Mouse (Mus musculus): ENCODE measurements around the gene Snapc4.

Snapc4 gene

DNA sequence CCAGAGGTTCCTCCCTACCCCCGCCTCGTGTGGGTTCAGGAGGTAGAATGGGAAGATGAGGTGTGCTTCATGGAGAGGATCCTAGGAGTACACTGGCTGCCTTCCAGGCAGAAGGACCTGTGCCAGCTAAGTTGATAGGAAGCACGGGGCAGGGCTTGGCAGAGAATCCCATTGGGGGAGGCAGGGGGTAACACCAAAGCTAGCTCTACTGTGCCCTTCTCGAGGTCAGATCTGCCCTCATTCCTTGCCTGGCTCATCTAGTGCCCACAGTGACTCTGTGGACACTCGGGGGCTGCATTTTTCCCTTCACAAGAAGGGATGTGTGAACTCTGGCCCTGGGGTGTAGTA lies 41.3 kb downstream of the Snapc4 start:
- no peak for DNase-seq (ENCODE audit: low spot score)

DNA sequence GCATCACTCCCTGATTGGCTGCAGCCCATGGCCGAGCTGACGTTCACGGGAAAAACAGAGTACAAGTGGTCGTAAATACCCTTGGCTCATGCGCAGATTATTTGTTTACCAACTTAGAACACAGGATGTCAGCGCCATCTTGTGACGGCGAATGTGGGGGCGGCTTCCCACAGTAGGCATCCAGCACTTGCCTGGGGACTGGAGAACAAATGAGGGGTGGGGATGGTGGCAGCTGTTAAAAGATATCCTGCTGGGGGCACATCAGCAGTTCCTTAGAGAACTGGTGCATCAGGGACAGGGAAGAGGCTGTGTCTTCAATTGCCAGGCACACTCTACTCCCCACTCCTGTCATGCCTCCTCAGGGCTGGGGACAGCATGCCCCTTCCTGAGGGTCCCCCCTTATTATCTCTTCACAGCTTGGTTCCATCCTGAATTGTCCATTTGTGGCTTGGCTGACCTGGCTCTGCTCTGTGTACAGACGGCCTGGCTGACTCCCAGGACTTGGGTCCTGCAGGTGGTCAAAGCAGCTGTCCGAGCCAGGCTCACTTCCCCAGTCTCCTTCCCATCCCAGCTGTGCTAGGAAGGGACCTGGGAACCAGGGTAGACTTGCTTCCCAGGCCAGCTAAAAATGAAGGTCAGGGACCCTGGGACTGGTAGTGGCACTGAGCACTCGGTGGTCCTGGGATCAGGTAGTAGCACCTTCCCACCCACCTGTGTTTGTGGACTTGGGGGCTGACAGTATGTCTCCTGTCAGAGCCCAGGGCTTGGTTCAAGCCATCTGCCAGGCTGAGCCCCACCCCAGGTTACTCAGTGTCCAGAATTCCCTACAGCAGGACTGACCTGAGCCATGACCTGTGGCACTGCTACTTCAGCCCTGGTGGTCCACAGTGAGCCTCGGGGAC lies 41.9 kb downstream of the Snapc4 start:
- no peak for DNase-seq (ENCODE audit: low spot score)

DNA sequence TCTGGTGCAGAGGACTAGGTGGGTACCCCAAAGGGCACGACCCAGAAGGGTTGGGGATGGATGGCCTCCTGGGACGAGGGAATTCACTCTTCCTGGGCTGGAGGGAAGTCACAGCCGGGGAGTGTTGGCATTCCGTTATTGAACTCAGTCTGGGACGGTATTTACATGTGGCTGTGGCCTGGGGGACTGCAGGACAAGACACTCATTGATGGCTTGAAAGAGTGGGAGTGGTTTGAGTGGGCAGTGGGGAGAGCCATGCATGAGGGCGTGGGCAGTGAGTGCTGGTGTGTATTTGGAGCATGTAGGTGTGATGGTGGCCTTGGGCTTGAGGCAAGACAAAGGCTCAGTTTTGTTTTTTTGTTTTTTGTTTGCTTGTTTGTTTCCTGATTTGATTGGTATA lies 49.8 kb downstream of the Snapc4 start:
- DNase-seq (ENCODE audit: low spot score): no peak

DNA sequence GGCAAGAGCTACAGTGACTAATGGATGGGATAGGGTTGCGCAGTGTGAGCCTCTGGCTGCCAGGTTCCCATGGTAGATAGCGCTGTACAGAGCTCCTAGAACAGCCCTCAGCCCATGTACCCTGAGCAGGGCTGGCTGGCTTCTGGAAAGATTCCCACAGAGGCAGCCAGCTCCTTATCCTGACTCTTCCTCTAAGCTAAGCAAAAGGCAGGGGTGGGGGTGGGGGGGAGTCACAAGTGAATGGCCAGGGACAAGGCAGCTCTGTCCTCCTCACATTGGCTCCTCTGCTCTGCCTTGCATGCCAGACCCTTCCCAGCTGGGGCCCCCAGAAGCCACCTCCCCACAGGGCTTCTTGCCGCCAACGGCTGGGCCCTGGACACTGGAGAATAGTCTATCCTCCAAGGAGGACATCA lies 50.4 kb downstream of the Snapc4 start:
- DNase-seq (ENCODE audit: low spot score): no peak

DNA sequence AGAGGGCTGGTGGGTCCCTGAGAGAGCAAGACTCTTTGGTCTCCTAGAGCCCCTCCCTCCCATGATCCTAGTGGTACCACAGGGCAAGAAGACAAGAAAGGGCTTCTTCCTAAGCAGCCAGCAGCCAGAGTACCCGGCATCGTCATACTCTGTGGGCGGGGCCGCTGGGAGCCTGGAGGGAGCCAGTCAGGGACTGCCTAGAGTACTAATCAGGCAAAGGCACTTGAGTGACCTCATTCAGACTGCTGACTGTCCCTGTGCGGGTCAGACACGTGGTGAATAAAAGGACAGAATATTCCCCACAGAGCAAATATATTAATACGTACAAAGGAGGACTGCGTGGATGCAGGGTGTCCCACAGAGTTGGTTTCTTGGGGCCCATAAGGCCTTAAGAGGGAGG lies 51.1 kb downstream of the Snapc4 start:
- DNase-seq (ENCODE audit: low spot score): no peak

DNA sequence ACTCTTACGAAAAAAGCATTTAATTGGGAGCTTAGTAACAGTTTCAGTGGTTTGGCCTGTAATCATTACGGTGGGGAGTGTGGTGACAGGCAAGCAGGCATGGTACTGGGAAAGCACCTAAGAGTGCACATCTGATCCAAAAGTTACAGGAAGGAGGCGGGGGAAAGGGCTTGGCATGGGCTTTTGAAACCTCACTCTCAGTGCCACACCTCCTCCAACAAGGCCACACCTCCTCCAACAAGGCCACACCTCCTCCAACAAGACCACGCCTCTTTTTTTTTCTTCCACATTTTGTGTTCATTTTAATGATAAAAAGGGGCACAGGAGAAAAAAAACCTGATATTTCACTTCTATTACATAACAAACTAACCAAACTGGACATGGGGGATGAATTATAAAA lies 52.6 kb downstream of the Snapc4 start:
- no peak for DNase-seq (ENCODE audit: low spot score)

DNA sequence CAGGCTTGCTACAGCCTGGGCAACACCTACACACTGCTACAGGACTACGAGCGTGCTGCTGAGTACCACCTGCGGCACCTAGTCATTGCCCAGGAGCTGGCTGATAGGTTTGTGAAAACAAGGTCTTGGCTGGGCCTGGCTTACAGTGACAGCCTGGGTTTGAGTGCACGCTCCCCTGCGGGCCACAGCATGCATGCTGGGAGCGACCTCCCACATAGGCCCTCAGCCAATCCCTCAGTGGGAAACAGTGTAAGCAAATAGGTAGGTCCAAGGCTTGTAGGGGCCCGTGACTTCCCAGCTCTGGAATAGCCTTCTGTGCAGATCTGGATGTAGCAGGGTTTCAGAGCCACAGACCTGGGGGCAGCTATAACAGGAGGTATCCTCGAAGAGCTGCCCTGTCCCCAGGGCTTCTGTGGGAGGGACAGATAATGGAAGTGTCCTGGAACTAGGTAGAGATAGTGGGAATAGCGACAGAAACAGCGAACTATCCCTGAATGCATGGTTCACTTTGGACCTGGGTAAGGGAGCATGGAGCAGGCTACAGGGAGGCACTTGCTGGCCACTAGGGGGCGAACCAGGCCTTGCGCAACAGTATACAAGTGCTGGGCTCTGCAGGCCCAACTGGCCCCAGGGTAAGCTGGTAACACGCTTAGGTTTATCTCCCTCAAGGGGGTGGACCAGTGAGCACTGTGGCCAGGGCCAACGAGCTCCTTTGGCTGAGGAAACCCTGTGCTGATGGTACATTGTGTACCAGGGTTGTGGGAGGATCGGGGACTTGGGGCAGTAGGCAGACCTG lies 54.9 kb downstream of the Snapc4 start:
- peak; percentile 67 for DNase-seq (ENCODE audit: low spot score)

DNA sequence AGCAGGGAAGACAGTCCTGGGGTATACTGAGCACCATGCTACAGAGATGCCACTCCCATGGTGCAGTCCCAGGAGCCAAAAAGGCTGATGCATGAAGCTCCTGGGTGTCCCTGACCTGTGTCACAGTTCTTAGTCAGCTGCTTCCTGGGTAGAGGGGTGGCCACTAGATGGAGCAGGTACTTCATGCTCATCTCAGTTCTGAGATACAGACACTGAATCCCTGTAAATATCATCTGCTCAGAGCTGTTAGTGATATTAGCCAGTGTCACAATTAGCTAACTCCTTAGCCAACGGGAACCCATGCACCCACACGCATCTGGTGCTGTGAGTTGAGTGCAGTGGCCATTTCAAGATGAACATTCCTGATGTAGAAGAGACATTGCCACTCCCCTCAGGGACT lies 55.5 kb downstream of the Snapc4 start:
- DNase-seq (ENCODE audit: low spot score): peak; percentile 29

DNA sequence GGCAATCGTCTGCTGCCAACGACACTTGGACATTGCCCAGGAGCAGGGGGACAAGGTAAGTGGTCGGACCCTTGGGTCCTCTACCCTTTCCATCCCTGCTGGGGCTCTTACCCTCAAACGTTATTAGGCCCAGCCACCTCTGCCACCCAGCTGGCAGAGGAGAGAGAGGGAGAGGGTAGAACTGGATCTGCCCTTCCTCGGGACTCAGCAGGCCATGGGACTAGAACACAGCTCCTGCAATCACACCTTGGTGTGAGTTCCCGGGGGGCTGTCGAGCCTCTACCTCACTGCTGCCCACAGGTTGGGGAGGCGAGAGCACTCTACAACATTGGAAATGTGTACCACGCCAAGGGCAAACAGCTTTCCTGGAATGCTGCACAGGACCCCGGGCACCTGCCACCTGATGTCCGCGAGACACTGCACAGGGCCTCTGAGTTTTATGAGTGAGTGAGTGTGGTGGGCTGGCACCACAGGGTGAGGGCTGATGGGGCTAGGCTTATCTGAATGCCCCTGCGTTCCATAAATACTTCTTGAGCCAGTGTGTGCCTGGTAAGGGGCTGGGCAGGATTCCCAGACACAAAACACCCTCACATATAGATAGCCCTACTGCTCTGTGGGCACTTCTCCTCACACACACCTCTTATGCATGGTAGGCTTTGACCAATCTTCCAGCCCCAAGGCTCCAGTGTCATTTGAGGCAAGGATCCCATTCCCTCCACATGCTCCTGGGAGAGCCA lies 56.7 kb downstream of the Snapc4 start:
- no peak for DNase-seq (ENCODE audit: low spot score)

DNA sequence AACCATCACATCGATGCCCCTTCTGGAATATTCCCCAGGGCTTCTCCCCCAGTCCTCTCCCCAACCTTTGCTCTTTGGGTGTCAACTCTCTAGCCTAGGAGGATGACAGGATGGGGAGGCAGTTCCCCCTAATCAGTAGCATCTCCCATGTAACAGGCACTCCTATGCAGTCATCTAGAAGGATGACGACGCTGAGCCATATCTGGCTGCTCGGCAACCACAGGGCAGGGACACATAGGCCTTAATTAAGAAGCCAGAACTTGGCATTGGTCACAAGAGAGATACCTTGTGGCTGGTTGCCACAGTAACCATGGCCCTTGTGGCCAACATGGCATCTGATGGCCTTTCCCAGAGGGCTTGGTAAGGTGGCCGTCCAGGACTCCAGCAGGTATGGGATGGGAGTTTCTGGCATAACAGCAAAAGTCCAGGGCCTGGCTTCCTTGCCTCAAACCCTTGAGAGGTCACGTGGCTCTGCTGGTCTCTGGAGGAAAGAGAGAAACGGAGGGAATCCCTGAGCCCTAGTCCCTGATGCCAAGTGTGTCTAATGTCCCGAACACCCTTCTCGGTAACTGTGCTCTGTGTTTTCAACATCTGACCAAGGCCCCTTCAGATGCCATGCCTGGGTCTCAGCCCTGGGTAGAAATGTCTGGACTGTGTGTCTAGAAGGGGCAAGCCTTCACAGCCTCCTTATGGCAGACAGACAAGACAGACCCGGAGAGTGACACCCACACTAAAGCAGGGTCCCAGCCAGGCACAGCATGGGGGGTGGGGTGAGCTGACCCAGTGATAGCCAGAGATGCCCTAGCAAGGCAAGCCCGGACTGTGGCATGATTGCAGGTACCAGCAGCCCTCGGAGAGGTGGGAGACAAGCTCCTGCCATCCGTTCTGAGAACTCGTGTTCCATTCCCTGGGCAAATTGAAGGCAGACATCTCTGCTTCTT lies 59.9 kb downstream of the Snapc4 start:
- DNase-seq (ENCODE audit: low spot score): no peak

DNA sequence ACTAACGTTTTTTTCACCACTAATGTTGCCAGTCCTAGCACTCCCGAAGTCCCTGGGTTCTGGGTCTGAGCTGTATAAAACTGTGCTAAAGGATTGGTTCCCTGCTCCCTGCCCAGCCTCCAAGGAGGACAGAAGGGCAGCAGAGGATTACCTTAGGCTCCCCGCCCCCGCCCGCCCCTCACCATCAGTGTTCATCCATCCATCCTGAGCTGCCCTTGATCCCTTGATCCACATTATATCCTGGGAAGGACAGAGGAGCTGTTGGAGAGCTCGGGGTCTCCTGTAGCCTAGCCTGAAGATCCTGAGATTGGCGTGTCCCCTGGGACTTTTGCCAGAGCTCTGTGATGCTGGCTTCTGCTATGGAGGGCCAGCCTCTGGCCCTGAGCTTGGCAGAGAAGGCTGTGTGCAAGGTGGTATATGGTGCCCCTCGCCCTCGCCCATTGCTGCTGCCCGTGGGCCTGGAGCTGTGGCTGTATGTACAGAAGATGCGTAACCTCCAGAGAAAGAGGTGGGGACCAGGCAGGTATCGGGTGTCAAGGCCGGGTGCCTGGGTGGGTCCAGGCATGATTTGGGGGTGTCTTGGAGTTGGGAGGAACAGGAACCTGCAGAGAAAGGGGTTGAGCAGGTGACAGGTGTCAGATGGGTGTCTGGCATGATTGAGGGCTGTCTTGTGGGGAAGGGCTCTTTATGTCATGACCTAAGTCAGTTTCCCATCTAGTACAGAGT lies 60.8 kb downstream of the Snapc4 start:
- DNase-seq (ENCODE audit: low spot score): no peak

DNA sequence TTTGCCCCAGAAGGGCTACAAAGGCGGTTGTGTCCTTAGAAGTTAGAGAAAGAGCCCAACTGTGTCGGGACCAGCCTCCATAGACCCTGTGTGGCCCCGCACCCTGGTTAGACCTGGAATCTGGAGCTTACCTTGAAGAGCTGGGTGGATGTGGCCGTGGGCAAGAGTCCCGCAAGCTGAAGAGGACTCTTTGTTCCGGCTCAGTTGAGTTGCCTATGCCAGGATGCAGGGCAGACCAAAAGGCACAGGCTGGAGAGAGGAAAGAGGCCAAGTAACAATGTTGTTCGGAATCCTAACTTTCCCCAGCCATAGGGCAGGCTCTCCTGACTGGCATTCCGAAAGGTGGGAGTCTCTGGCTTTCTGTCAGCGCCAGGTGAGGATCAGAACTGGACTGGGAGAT lies 61.3 kb downstream of the Snapc4 start:
- no peak for DNase-seq (ENCODE audit: low spot score)

DNA sequence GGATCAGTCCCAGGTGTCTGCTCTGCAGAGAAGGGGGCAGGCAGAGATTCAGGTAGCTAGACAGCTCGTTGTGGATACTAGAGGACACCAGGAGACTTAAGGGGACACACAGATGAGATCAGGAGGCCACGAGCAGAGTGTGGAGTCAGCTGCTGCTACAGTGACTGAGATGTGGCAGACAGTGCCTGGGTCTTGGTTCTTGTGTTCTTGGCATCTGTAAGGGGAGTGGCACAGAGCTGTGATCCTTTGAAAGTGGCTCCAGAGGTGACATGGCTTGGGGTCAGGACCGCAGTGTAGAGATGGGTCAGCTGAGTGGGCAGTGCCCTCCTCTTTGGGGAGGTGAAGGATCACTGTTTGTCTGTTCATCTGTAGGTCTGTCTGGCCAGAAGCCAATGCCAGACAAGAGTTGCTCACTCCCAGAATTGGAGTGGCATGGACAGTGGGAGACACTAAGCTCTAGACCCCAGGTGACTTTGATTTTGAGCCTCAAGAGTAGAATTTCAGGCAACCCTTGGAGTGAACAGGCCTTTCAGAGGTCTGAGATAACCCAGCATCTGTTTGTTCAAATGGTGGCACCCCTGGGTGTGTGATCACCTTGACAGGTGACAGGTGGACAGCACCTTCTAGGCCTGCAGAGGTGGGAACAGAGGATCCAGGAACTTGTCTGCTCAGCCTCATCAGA lies 62.3 kb downstream of the Snapc4 start:
- no peak for DNase-seq (ENCODE audit: low spot score)

DNA sequence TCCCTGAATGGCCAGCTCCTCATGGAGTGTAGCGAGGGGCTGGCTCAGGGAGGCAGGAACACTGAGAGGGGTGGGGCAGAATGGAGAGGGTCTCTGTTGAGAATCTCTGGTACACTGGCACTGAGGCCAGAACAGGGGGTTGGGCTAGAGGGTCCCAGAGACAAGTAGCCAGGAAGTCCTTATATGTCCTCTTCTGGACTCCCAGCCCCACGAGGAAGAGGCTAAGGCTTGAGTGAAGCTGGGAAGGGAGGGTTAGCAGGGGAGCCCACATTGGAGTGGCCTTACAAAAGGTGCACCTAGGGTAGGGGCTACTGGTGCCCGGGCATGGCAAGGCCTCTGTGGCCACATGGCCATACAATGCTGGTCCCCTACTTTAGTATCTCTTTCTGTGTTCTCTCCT lies 63.1 kb downstream of the Snapc4 start:
- DNase-seq (ENCODE audit: low spot score): no peak

DNA sequence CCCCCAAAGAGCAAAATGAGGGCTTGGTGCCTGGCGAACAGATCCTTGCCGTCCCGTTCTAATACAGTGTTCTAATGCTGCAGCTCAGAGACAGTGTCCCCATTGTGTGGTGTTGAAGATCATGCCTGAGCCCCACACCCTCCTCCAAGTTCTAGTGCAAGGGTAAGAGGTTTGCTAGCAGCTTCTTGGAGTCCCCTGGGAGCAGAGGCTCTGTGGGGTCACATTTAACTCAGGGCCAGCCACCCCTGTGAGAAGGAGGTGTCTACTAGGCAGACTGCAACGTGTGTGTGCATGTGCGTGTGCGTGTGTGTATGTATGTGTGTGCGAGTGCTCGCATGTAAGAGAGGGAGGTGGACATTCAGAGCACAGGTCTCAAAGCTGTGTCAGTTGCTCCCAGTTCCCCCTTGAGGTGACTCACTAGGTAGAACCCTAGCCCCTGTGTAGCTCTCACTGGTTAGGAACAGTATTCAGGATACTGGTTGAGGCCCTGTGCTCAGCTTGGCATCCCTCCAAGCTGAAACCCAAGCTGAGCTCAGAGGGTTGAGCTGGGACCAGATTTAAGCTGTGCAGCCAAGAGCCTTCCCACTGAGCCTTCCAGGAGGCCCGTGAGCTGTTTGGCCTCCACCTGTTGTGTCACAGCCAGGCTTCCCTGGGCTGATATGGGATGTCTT lies 63.7 kb downstream of the Snapc4 start:
- DNase-seq (ENCODE audit: low spot score): no peak

DNA sequence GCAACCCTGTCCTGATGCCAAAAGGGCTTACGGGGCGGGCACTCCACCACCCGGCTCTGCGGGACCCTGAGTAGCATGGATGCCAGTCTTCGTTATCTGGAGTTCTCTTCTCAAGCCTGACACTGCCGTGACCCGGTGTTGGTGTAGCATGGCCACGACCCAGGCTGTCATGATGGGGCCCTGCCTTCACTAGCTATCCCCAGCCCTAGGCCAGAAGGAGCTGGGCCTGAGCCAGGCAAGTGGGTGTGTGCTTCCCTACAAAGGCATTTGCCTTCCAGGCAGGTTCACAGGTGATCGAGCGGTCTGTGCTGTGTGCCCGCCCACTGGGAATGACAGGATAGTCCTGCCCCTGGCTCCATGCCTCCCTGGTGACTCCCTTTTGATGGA lies 64.5 kb downstream of the Snapc4 start:
- peak; percentile 44 for DNase-seq (ENCODE audit: low spot score)

DNA sequence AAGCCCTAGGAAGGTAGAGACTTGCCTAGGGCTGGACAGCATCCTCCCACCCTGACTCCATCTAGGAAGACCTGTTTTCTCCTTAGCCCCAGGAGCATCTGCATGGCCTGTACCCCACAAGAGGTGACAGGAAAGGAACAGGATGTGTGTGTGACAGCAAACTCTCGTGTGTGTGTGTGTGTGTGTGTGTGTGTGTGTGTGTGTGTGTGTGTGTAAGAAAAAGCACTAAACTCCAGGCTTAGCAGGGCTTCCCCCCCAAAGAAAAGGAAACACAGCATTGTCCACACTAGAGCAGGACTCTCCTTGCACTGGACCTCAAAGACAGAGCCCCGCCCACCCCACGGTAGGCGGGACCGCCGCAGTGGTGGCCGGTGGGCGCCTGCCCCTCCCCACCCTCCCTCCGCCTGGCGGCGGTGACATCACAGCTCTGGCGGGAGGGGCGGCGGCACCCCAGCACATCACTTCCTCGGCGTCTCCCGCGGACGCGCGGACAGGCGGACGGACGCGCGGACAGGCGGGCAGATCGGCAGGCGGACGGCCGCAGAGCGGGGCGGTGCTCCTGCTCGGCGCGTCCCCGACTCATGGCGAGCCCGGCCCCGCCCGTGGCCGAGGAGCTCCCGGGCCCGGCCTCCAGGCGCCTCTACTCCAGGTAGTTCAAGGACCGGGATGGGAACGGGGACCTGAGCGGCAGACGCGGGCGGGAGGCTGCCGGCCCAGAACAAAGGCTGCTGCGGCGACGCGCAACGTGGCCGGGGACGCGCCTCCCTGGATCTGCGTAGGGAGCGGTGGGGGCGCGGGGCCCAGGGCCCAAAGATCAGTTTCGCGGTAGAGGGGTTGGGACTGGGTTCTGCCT lies 65.2 kb downstream of the Snapc4 start, which contains the start of gene Gpsm1:
Gpsm1 (plus strand) TSS at position 444 of the 853 bp plus-strand sequence.
- peak; percentile 82 for DNase-seq (ENCODE audit: low spot score)

DNA sequence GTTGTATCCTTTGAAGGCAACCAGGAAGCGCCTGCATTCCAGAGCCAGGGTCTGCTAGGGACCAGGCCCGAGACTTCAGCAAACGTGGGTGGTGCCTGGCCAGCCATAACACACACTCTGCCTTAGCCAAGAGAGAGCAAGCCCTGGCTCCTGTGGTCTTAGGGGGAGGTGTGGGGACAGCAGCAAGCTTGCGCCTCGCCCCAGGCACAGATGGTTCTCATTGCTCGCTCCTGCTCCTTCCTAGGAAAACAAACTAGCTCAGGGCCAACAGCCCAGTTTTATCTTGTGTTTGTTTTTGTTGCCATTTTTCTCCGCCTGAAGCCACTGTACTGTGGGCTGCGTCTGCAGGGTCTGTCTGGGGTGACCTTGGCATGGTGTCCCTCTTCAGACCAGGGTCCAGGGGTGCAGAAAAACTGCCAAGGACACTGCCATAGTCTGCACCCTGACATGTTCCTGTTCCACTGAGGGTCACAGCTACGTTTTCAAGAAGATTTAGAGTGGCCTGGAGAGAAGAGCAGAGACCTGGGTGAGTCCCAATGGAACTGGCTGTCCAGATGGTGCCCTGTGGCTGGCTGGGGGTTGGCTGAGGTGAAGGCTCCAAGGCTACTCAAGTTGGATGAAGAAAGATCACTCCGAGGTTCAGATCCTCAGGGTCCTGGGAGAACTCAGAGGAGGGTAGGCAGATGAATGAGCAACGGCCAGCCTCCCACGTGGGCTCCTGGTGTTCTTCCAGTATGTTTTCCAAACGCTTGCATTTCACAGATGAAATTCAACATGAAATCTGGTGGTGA lies 66.0 kb downstream of the Snapc4 start:
- DNase-seq (ENCODE audit: low spot score): peak; percentile 76
